Mouse (Mus musculus) monocyte, adult 5-6 weeks (primary cell): Measurements from ENCODE around the gene Sp100. TPM values are rescaled to one million over a fixed set of nuclear protein-coding genes. Genes with fewer than 3 reads are reported as not detected.
"Not testable (repeated sequence)": the region's sequence is repeated elsewhere in the genome, so short reads cannot be mapped to it uniquely, and the experiment has no call there.

ENCODE experiments used
- ATAC-seq: fragments of 153-309, 156-312 bp; replicated peaks from 2 replicates; pipeline ENCODE4 v1.8.0; 2017; ENCODE audit warnings: mild to moderate bottlenecking; ENCODE audit not compliant: low TSS enrichment, insufficient number of reproducible peaks, severe bottlenecking, poor library complexity, low FRiP score
- total RNA-seq: library from RNA; stranded (forward); fragments of 200-1000, 200-491, 200-594 nt; gene quantifications from 3 replicates; pipeline ENCODE4 v1.2.3, GENCODE M21; 2017

Sp100 gene
- 231 to 487 TPM (median 232 TPM) in 3 replicates for total RNA-seq

DNA sequence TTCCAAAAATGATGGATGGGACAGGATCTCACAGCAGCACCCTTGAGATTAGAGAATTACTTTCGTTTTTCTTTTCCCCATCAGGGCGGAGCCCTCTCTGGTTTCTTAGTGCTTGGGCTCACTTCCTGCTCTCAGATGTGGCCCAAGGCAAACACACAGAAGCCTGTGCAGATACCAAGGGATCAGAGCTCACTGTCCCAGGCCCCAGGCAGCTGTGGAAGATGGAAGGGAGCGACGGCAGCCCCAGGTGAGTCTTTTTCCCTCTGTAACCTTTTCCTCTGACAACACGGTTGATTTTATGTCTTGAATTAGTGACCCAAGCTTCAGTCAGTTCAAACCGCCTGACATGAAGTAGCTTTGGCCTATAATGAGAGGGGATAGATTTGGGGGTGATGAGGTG, at the start of gene Sp100:
Sp100 (plus strand) TSS at position 108 of the 400 bp plus-strand sequence.
- not testable (repeated sequence) for ATAC-seq

- ATAC-seq: not testable (repeated sequence)
Measured at GRCm38 (mm10) chr1:85600078-85600477, 49.7 kb upstream of the Sp100 start, which contains the start of gene Sp140. Gene Sp140, plus strand, starts transcription at chr1:85600378.

DNA sequence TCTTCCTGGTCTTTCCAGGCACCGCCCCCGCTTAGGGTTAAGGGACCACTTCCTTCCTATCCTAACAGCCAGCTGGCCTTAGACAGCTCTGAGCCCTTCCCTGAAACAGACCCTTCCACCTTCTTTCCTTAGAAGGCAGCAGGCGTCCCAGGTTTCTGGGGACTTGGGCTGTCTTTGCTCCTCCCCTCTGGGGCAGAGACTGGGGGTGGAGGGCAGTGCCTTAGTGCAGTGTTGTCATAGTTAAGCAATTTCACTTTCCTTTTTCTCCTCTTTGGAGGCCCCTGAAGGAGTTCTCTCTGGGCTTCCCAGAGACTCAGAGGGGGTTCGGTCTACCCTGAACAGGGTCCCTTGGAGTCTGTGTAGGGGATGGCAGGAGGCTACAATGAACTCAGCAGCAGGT, 49.0 kb upstream of the Sp100 start:
- not testable (repeated sequence) for ATAC-seq

GRCm38 (mm10) chr1:85604341-85604740, 45.4 kb upstream of the Sp100 start:
- ATAC-seq: not testable (repeated sequence)

DNA sequence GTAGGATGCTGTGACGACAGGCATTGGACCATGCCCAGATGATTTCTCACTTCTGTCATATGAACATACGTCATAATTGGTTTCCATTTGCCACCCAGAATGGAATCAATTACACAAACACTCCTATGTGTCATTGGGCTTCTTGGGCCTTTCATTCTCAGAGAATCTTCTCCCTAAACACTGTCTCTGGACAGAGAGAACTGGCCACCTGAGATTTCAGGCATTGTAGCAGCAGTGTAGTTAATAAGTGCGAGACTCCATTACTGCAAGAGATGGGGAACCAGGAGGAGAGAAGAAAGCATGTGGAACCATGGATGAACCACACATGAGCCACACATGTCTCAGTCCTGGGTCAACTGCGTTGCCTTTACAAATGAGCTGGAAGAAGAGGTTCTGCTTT, 41.4 kb upstream of the Sp100 start:
- not testable (repeated sequence) for ATAC-seq

DNA sequence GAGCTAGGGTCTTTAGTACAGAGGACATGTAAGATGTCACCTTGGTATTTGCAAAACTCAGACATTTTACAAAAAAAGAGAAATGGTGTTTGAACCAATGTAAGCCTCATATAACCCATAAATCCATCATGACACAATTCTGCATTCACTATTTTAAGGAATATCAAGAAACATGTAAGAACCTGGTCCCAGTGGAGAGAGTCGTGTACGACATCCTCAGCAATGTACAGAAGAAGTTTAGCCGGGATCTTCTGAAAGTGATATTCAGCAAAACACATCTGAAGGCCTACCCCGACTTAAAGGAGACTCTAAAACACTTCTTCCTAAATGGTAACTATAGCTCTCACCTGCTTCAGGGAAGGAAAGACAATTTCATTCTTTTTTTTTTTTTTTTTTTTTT, 39.2 kb upstream of the Sp100 start:
- ATAC-seq: not testable (repeated sequence)

DNA sequence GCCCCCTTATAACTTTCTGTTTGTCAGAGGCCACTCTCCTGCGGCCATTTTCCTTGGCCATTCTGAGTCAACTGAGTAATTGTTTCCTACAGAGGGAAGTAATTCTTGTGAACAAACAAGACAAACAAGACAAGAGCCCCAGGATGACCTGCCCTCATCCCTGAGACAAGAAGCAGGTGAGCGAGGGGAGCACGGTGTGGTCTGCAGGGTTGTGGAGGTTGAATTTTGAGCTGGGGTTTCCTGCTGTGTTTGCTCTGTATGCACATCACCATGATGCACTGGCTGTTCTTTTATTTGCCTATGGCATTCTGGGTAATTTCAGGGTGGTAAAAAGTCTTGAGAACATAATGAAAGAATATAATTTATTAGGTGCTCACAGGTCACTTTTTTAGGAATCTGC, 34.7 kb upstream of the Sp100 start:
- not testable (repeated sequence) for ATAC-seq

DNA sequence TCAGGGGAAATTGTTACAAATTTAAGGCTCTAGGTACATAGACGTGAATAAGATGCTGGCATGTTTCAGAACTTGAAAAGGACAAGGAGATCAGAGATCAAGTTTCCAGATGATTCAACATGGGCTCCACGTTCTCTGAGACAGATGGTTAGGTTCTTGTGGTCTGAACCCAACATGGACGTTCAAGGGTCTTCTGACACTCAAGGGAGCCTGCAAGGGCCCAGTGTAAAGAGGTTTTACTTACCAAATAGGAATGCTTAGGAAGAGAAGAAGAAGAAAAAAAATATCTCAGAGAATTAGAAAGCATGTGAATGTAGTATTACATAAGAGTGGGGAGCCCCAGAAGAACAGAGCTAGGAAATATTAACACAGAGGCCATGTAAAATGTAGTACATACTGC, 34.0 kb upstream of the Sp100 start:
- ATAC-seq: not testable (repeated sequence)

GRCm38 (mm10) chr1:85617161-85617560, 32.6 kb upstream of the Sp100 start:
- ATAC-seq: not testable (repeated sequence)

- ATAC-seq: not testable (repeated sequence)
Measured at GRCm38 (mm10) chr1:85618689-85619088, 31.1 kb upstream of the Sp100 start.

DNA sequence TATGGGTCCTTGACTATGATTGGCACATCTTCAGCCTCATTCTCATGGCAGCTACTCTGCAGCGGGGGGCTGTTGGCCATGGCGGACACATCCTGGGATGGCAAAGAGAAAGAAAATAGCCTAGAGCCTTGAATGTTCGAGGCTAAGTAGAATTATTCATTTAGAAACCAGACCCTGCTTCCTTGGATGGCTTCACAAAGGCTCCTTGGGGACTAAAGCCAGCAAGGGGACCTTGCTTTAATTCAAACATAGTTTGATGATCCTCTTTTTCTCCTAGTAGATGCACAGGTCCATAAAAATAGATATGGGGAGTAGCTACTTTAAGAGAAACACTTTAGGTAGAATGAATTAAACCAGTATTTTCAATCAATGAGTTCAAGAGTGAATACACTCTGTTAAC, 12.9 kb upstream of the Sp100 start:
- not testable (repeated sequence) for ATAC-seq

DNA sequence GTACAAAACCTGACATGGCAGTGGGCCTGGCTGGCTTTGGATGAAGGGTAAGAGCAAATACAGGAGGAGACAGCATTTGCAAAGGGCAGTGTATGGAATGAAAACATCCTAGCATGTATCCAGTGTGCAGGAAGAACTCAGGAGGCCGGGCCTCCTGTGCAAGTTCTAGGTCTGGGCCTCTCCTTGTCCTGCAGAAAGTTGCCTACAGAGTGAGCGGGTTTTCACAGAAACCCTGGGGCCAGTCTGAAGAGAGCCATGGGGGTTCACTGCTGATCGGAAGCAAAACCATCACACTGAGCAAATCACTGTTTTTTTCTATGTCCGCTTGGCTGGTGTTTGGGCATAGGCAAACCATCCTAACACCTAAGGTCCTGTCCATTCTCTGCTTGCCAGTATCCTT, 11.6 kb upstream of the Sp100 start:
- ATAC-seq: not testable (repeated sequence)

DNA sequence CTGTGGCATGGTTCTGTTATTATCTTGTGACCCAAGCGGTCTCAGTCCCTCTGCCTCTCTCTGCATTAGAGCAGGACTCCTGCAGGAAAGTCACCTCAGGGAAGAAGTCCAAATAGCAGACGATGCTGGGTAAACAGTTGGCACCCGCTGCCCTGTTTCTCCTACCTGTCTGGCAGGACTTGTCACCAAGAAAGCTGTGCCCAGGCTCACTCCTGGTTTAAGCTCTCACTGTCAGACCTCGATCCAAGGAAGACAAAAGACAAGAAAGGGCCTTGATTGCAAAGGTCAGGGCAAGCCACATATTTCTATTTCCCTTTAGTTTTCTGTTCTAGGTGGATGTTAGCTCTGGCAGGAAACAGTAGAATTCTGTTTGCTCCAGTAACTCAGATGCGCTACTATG, 736 bp downstream of the Sp100 start:
- not testable (repeated sequence) for ATAC-seq

DNA sequence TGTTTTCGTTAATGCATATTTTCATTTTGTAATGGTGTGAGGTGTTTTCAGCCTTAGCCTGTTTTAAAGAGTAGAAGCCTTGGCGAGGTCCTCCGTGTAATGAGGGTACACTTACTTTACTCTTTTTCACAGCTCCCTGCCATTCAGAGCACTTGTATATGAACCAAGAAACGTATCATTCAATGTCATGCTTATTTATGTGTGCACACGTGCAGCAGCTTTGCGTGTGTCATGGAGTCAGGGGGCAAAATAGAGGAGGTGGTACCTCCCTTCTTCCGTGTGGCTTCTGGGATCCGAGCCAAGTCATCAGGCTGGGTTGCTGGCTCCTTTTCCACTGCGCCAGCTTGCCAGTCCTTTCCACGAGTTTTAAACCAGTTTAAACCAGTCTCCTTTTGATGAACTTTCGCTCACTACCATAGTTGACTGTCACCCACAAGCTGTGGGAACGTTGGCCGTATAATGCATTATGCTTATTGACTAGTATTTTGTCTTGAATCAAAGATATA, 2.0 kb downstream of the Sp100 start:
- ATAC-seq: not testable (repeated sequence)

GRCm38 (mm10) chr1:85657211-85657610, 7.4 kb downstream of the Sp100 start:
- ATAC-seq: not testable (repeated sequence)

- ATAC-seq: no peak
Measured at GRCm38 (mm10) chr1:85664266-85664665, 14.5 kb downstream of the Sp100 start.

- no peak for ATAC-seq
Measured at GRCm38 (mm10) chr1:85680226-85680625, 30.4 kb downstream of the Sp100 start.

- ATAC-seq: no peak
Measured at GRCm38 (mm10) chr1:85686666-85687065, 36.9 kb downstream of the Sp100 start.

DNA sequence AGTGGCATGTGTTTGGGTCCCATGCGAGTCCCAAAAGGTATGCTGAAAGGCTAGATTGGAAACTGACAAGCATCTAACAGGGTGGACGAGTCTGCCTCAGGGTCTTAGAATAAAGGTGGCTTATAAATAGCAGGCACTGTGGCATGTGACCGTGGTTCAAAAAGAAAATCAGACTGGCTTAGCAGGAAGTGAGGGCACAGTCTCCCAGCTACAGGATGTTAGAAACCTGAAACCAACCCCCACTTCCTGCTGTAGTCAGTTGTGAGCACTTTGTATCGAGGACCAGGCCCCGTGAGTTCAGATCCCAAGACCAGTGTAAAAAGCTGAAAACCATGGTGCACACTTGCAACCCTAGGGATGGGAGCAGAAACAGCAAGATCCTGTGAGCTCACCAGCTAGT, 37.6 kb downstream of the Sp100 start:
- peak; percentile 47; the same call in 1 of the 2 replicates for ATAC-seq

GRCm38 (mm10) chr1:85690544-85690943, 40.8 kb downstream of the Sp100 start:
- no peak for ATAC-seq

DNA sequence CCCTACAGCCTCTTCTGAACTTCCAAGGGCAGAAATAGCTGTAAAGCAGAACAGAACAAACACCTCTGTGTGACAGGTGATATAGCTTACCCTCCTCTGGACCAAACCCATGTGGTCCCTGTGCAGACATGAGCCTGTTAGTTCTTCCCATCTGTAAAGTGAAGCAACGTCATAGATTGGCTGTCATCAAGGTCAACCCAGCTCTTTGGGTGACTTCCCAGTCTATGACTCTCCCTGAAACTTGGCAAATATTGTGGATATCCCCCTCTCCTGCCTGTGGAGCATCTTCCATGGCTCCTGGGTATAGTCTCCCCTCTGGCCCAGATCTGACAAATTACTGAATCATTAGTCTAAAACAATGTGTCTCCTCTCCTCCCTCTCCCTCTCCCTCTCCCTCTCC, 42.5 kb downstream of the Sp100 start:
- no peak for ATAC-seq
